Mouse (Mus musculus) heart, postnatal 25 days (tissue): ENCODE data around the gene Ogfod1. TPM values are rescaled to one million over a fixed set of nuclear protein-coding genes. Genes with fewer than 3 reads are reported as not detected.
"Not testable (repeated sequence)": the region's sequence is repeated elsewhere in the genome, so short reads cannot be mapped to it uniquely, and the experiment has no call there.

Source experiments
- DNase-seq: peaks from one replicate; pipeline ENCODE4 v3.0.0; 2022; ENCODE audit warnings: low spot score
- intact Hi-C: fragments of 180-260 bp; cut with DNase I; formaldehyde crosslinking; loops from one replicate; pipeline ENCODE4 v1.15.1; 2025
- total RNA-seq, 2 experiments: library from RNA; stranded (reverse); gene quantifications; 2 replicates each; pipeline ENCODE4 v1.2.3; 2021

The Ogfod1 gene
- 10 to 100 TPM; 29.5 to 30.1 TPM for total RNA-seq

GRCm38 (mm10) chr8:94036944-94037524 lies at the start of gene Ogfod1, which contains the start of gene Nudt21:
Gene Ogfod1, plus strand, starts transcription at chr8:94037198.
Gene Nudt21, minus strand, starts transcription at chr8:94037031.
- peak; percentile 92 for DNase-seq
- intact Hi-C loops, result loop anchor here (10.0 kb wide), 1 partner anchor 372 kb away; no protein-coding TSS in a partner anchor

- intact Hi-C loops, result no loop called here
- DNase-seq, result no peak
Measured at GRCm38 (mm10) chr8:93989739-93990138, 47.3 kb upstream of the Ogfod1 start.

- no peak for DNase-seq
- intact Hi-C loops, result no loop called here
Measured at GRCm38 (mm10) chr8:93998961-93999360, 38.0 kb upstream of the Ogfod1 start.

GRCm38 (mm10) chr8:94004139-94004538 lies 32.9 kb upstream of the Ogfod1 start:
- intact Hi-C loops, result no loop called here
- no peak for DNase-seq

GRCm38 (mm10) chr8:94009243-94009845 lies 27.7 kb upstream of the Ogfod1 start:
- DNase-seq, result no peak

GRCm38 (mm10) chr8:94010101-94010705 lies 26.8 kb upstream of the Ogfod1 start:
- no peak for DNase-seq
- intact Hi-C loops, result loop anchor here (2.0 kb wide), 1 partner anchor 25 kb away; no protein-coding TSS in a partner anchor

More at GRCm38 (mm10) chr8:94009243-94009845, 27.7 kb upstream of the Ogfod1 start:
- intact Hi-C loops, result no loop called here

- intact Hi-C loops, result loop anchor here (2.0 kb wide), 1 partner anchor 23 kb away; no protein-coding TSS in a partner anchor
- no peak for DNase-seq
Measured at GRCm38 (mm10) chr8:94011076-94012012, 25.7 kb upstream of the Ogfod1 start.

GRCm38 (mm10) chr8:94012013-94012951 lies 24.7 kb upstream of the Ogfod1 start, which contains the start of gene Amfr:
Gene Amfr, minus strand, starts transcription at chr8:94012842.
- DNase-seq, result peak; percentile 47
- intact Hi-C loops, result no loop called here

GRCm38 (mm10) chr8:94013026-94013612 lies 23.9 kb upstream of the Ogfod1 start:
- intact Hi-C loops, result no loop called here
- no peak for DNase-seq

- no peak for DNase-seq
- intact Hi-C loops, result no loop called here
Measured at GRCm38 (mm10) chr8:94023916-94024315, 13.1 kb upstream of the Ogfod1 start.

- intact Hi-C loops, result loop anchor here (10.0 kb wide), 1 partner anchor 365 kb away; no protein-coding TSS in a partner anchor
- DNase-seq, result no peak
Measured at GRCm38 (mm10) chr8:94029701-94030100, 7.3 kb upstream of the Ogfod1 start.

- no peak for DNase-seq
- intact Hi-C loops, result loop anchor here (10.0 kb wide), 1 partner anchor 369 kb away; no protein-coding TSS in a partner anchor
Measured at GRCm38 (mm10) chr8:94033601-94034000, 3.4 kb upstream of the Ogfod1 start.

GRCm38 (mm10) chr8:94035200-94035599 lies 1.8 kb upstream of the Ogfod1 start:
- DNase-seq, result no peak
- intact Hi-C loops, result loop anchor here (2.0 to 10.0 kb wide), 2 partner anchors 24 to 370 kb away; no protein-coding TSS in a partner anchor

- not testable (repeated sequence) for DNase-seq
- intact Hi-C loops, result loop anchor here (10.0 kb wide), 1 partner anchor 372 kb away; no protein-coding TSS in a partner anchor
Measured at GRCm38 (mm10) chr8:94036541-94036940, 457 bp upstream of the Ogfod1 start.

GRCm38 (mm10) chr8:94037806-94038205 lies 808 bp downstream of the Ogfod1 start:
- no peak for DNase-seq
- intact Hi-C loops, result loop anchor here (10.0 kb wide), 1 partner anchor 373 kb away; no protein-coding TSS in a partner anchor

GRCm38 (mm10) chr8:94047845-94048244 lies 10.8 kb downstream of the Ogfod1 start:
- DNase-seq, result no peak
- intact Hi-C loops, result no loop called here

GRCm38 (mm10) chr8:94052696-94053095 lies 15.7 kb downstream of the Ogfod1 start:
- no peak for DNase-seq
- intact Hi-C loops, result no loop called here
